Mouse (Mus musculus): Measurements from ENCODE around the gene Amer2. TPM values are rescaled to one million over a fixed set of nuclear protein-coding genes. Genes with fewer than 3 reads are reported as not detected.

The Amer2 gene
- total RNA-seq, 2 experiments from 2014 or later: not detected

DNA sequence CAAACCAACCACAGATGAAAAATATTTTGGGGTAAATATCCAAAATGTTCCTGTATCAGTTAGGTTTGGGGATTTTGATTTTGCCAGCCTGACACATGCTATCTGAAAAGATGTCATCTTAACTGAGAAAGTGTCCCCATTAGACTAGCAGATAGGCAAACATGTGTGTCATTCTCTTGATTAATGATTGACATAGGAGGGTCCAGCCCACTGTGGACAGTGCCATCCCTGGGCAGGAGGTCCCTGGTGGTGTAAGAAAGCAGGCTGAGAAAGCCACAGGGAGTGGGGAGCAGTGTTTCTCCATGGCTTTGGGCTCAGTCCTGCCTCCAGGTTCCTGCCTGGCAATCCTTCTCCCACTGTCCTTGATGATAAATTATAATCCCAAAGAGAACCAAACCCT is 63.3 kb downstream of the Amer2 start:
- DNase-seq: no peak
- intact Hi-C loops (cut with DNase I): loop anchor here (5.0 kb wide), 1 partner anchor 129 kb away; no protein-coding TSS in a partner anchor

Other genes with a start within 250 kb of the Amer2 start
- gene Atp8a2, start 176.1 kb upstream of the Amer2 start, total RNA-seq (2021): 1 to 10 TPM; 4.2 to 5.6 TPM
- gene Nupl1, start 121.8 kb upstream of the Amer2 start, total RNA-seq (2021): under 1 TPM in 1 of 2 experiments, not detected in 1; 0.10 TPM
- 10 to 100 TPM; 34.6 to 34.9 TPM for gene Gm49336, start 121.8 kb upstream of the Amer2 start, total RNA-seq (2021)
- gene Mtmr6, start 108.0 kb upstream of the Amer2 start, total RNA-seq (2021): 10 to 100 TPM; 30.1 to 33.3 TPM